Mouse (Mus musculus) lung, adult 2 months (tissue): ENCODE data around the gene Dock4.

Source experiments
- CTCF ChIP-seq: fragments of 200-500 bp; IDR thresholded peaks from 2 replicates; pipeline ENCODE4 v1.5.1; 2011; ENCODE audit warnings: mild to moderate bottlenecking, low read length, control low read depth; ENCODE audit not compliant: insufficient read depth
- POLR2A ChIP-seq: fragments of 200-500 bp; IDR thresholded peaks from 2 replicates; pipeline ENCODE4 v1.6.1; 2011; ENCODE audit warnings: low read depth, mild to moderate bottlenecking, control low read depth, low read length, borderline replicate concordance; ENCODE audit errors: extremely low read depth

GRCm38 (mm10) chr12:40599952-40600351, 154.2 kb downstream of the Dock4 start:
- TF ChIP-seq POLR2A (no peak), CTCF (no peak)
